Mouse (Mus musculus) kidney, adult 2 months (tissue): ENCODE data around the gene Adgrg1.

ENCODE experiments used
- CTCF ChIP-seq: fragments of 200-500 bp; conservative IDR thresholded peaks from 2 replicates; pipeline ENCODE4 v1.5.1; 2011; ENCODE audit warnings: low read depth, mild to moderate bottlenecking, control low read depth, low read length, moderate library complexity, mixed read lengths; ENCODE audit not compliant: insufficient read depth, insufficient read length
- POLR2A ChIP-seq: fragments of 200-500 bp; IDR thresholded peaks from one replicate; pipeline ENCODE4 v1.6.1; 2011; ENCODE audit warnings: low read depth, low read length, control low read depth

GRCm38 (mm10) chr8:95058661-95059060 is 84.1 kb downstream of the Adgrg1 start:
- TF ChIP-seq CTCF, result no peak
- no peak for TF ChIP-seq POLR2A
